Mouse (Mus musculus): ENCODE measurements at regions not wholly inside any gene's neighbourhood (a gene's known extent, or its start where the extent isn't known, plus 50 kb on each side); places are given as distances from the start of the nearest gene placed in this dataset.

- Histone ChIP-seq H3K4me3 (ENCODE audit: low read depth, low read length) (no peak overlapping the region), H3K36me3 (ENCODE audit: control insufficient read depth, insufficient read depth, low read length) (no peaks in the 10 kb centered on the region), H3K9ac (ENCODE audit: low read depth, low read length) (no peak overlapping the region), H3K27me3 (ENCODE audit: control insufficient read depth, insufficient read depth, low read length) (no peaks in the 10 kb centered on the region), H3K4me2 (replicated peaks; ENCODE audit: low read depth, low read length) (no peak overlapping the region), H3K27ac (ENCODE audit: low read depth, low read length) (no peak overlapping the region), H3K4me1 (replicated peaks; ENCODE audit: control insufficient read depth, insufficient read depth, low read length) (no peaks in the 10 kb centered on the region), H3K9me3 (ENCODE audit: control insufficient read depth, low read length) (no peaks in the 10 kb centered on the region)
- ATAC-seq (ENCODE audit: low FRiP score), result no peak
- DNase-seq (ENCODE audit: low spot score), result no peak
- 95% methylated on average over 1 of the region's 1 CpGs for WGBS
Observed at GRCm38 (mm10) chr10:50136165-50136564, 347.6 kb upstream of the Grik2 start.

GRCm38 (mm10) chr10:50135499-50135898 lies 346.9 kb upstream of the Grik2 start:
- no peak overlapping the region for H3K4me3 ChIP-seq (ENCODE audit: low read depth, low read length)
- DNase-seq (ENCODE audit: low spot score), result no peak
- H3K27me3 ChIP-seq (ENCODE audit: control insufficient read depth, insufficient read depth, low read length), result no peaks in the 10 kb centered on the region
- H3K4me1 ChIP-seq (replicated peaks; ENCODE audit: control insufficient read depth, insufficient read depth, low read length), result no peaks in the 10 kb centered on the region
- H3K36me3 ChIP-seq (ENCODE audit: control insufficient read depth, insufficient read depth, low read length), result no peaks in the 10 kb centered on the region
- no peak for ATAC-seq (ENCODE audit: low FRiP score)
- H3K9ac ChIP-seq (ENCODE audit: low read depth, low read length), result no peak overlapping the region
- no peaks in the 10 kb centered on the region for H3K9me3 ChIP-seq (ENCODE audit: control insufficient read depth, low read length)
- WGBS, result 53% methylated on average over 1 of the region's 1 CpGs
- H3K4me2 ChIP-seq (replicated peaks; ENCODE audit: low read depth, low read length), result no peak overlapping the region
- no peak overlapping the region for H3K27ac ChIP-seq (ENCODE audit: low read depth, low read length)
